Mouse (Mus musculus) CD4-positive, CD25-positive, alpha-beta regulatory T cell, adult 2 months (primary cell): Measurements from ENCODE around the gene Sod2.
"Not testable (repeated sequence)": the region's sequence is repeated elsewhere in the genome, so short reads cannot be mapped to it uniquely, and the experiment has no call there.

Source experiments
- DNase-seq: peaks from one replicate; pipeline ENCODE4 v3.0.0-alpha.2; 2012; ENCODE audit warnings: low read depth, low spot score

Gene Sod2

GRCm38 (mm10) chr17:13006546-13006945 lies at the start of gene Sod2:
Gene Sod2, plus strand, starts transcription at chr17:13006846.
- DNase-seq = not testable (repeated sequence)

GRCm38 (mm10) chr17:12959377-12959776 lies 47.3 kb upstream of the Sod2 start:
- DNase-seq = not testable (repeated sequence)

DNA sequence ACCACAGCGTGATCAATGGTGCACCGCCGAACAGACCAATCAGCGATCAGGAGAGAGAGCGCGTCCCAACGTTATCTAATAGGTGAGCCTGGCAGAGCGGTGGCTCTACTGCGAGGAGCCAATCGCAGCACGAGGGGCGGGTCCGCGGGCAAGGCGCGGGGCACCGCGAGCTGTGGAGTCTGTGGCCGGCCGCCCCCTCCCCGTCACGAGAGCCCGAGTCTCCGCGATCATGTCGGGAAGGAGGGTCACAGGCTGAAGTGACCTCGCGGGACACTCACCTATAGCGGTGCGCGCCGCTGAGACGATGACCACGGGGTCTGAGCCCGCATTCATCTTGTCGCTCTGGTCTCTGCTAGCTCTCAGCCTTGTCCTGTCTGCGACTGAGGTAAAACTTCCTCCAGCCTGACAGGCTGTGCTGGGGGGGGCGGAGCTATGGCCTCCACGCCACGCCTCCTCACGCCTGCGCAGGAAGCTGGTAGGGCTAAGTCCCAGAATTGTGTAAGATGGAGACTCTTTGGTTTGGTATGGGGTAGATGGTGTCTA lies 46.2 kb upstream of the Sod2 start, which contains the start of gene Acat2:
Gene Acat2 (minus strand): TSS at position 417 of the 543 bp plus-strand sequence.
- DNase-seq = peak; percentile 98

- no peak for DNase-seq
Observed at GRCm38 (mm10) chr17:12963476-12963875, 43.2 kb upstream of the Sod2 start.

DNA sequence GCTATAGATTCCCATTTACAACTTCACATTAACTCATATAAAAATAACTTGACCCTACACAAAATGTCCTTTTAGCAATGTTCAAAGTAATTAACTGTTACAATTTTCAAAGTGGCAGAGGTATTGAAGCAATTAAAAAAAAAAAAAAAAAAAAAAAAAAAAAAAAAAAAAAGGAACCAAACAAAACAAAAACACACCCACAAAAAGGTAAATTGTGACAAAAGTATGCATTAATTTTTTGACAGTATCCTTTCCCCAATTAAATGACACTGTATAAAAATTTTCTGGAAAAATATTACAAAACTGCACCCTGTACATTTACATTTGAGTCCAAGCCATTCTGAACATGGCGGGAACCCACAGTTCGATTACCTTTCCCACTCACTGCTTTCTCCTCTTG lies 39.5 kb upstream of the Sod2 start:
- DNase-seq = no peak

- DNase-seq = no peak
Observed at GRCm38 (mm10) chr17:12973851-12974250, 32.8 kb upstream of the Sod2 start.

DNA sequence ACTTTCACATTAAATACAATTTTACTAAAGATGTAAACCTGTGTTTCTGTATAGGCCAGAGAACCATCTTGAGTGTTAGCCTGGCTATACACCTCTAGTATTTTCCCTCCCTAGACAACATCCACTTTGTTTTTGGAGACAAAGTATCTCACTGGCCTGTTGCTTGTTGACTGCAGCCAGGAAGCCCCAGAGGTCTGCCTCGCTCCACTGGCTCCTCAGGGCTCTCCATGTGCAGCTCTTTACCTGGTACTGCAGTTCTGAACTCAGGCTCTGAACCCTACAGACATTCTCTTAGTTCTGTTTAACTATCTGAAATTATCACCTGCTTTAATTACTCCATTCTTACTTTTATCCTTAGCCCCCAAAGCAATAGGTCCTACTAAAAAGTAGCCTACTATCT lies 28.1 kb upstream of the Sod2 start:
- DNase-seq = no peak

GRCm38 (mm10) chr17:12983988-12984387 lies 22.7 kb upstream of the Sod2 start:
- DNase-seq = no peak

DNA sequence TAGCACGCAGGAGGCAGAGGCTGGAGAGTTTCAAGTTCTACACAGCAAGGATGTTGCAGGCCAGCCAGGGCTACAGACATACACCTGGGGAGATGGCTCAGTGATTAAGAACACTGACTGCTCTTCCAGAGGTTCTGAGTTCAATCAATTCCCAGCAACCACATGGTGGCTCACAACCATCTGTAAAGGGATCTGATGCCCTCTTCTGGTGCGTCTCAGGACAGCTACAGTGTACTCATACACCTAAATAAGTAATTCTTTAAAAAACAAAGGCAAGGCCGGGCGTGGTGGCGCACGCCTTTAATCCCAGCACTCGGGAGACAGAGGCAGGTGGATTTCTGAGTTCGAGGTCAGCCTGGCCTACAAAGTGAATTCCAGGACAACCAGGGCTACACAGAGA lies 18.6 kb upstream of the Sod2 start:
- peak; percentile 58 for DNase-seq

GRCm38 (mm10) chr17:12990567-12991145 lies 16.0 kb upstream of the Sod2 start:
- DNase-seq = no peak

- peak; percentile 48 for DNase-seq
Observed at GRCm38 (mm10) chr17:12991194-12991634, 15.4 kb upstream of the Sod2 start.

- DNase-seq = peak; percentile 90
Observed at GRCm38 (mm10) chr17:12991635-12992358, 14.8 kb upstream of the Sod2 start.

GRCm38 (mm10) chr17:12992470-12992991 lies 14.1 kb upstream of the Sod2 start:
- peak; percentile 94 for DNase-seq

GRCm38 (mm10) chr17:12994069-12994468 lies 12.6 kb upstream of the Sod2 start, which contains the start of gene Wtap:
Gene Wtap, minus strand, starts transcription at chr17:12994169.
- no peak for DNase-seq

DNA sequence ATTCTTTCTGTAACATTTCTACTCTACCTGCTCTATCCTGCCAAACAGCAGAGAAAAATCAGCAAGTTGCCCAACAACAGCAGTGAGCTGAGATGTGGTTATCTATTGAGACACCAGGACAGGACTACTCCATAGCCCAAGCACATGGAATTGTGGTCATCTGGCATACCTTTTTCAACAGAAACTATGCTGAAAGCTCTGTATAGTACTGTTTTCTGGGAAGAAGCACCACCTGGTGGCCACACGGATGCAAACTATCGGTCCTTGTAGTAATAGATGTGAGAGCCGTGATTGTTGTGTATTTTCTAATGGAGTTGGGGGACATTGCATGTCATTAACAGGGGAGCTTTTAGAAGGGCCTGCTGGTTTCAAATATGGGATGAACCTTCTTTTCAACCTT lies 10.3 kb upstream of the Sod2 start:
- DNase-seq = peak; percentile 79

DNA sequence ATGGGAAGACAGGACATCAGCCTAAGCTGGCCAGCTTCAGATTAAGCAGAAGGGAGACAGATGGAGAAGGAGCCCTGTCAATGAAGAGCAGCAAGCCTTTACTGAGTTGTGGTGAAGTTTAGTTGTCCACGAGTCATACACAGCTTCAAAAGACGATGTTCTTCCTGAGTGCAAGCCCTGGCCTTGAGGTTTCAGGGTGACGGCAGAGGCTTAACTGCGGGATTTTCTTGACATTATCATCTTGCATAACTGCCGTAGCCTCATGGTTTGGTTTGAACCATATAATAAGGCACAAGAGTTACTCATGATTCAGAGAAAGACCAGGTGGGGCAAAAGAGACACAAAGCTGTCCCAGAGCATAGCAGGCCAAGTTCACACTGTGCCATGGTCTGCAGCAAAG lies 8.8 kb upstream of the Sod2 start:
- DNase-seq = no peak

- DNase-seq = no peak
Observed at GRCm38 (mm10) chr17:12999069-12999468, 7.6 kb upstream of the Sod2 start.

DNA sequence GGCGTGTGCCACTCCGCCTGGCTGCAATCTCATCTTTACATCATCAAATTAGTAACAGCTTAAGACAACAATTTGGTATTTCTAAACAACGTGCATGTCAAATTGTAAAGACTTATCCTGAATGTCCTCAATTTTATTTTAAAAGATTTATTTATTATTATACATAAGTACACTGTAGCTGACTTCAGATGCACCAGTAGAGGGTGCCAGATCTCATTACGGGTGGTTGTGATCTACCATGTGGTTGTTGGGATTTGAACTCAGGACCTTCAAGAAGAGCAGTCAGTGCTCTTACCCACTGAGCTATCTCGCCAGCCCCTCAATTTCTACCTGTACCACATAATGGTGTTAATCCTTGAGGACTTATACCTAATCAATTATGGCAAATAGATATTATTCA lies 4.4 kb upstream of the Sod2 start:
- peak; percentile 36 for DNase-seq

- not testable (repeated sequence) for DNase-seq
Observed at GRCm38 (mm10) chr17:13004436-13004835, 2.2 kb upstream of the Sod2 start.

- DNase-seq = no peak
Observed at GRCm38 (mm10) chr17:13006984-13007383, 338 bp downstream of the Sod2 start.

GRCm38 (mm10) chr17:13007730-13008425 lies 1.2 kb downstream of the Sod2 start:
- DNase-seq = peak; percentile 96

GRCm38 (mm10) chr17:13008528-13008927 lies 1.9 kb downstream of the Sod2 start:
- peak; percentile 54 for DNase-seq
